Mouse (Mus musculus) lung, postnatal 0 days (tissue): ENCODE results near the gene Omt2b.

Source experiments
- CTCF ChIP-seq: IDR thresholded peaks from 2 replicates; pipeline ENCODE4 v1.5.1; 2016; ENCODE audit warnings: antibody characterized with exemption, mild to moderate bottlenecking
- EP300 ChIP-seq: IDR thresholded peaks from 2 replicates; pipeline ENCODE4 v1.6.1; 2016; ENCODE audit warnings: antibody characterized with exemption, mild to moderate bottlenecking, control low read depth

GRCm38 (mm10) chr9:78369786-78370185 lies 42.4 kb downstream of the Omt2b start:
- no peak for TF ChIP-seq EP300
- TF ChIP-seq CTCF, result no peak
